8 mouse cellular contexts compared by ENCODE assay signal in the genomic region with DNA sequence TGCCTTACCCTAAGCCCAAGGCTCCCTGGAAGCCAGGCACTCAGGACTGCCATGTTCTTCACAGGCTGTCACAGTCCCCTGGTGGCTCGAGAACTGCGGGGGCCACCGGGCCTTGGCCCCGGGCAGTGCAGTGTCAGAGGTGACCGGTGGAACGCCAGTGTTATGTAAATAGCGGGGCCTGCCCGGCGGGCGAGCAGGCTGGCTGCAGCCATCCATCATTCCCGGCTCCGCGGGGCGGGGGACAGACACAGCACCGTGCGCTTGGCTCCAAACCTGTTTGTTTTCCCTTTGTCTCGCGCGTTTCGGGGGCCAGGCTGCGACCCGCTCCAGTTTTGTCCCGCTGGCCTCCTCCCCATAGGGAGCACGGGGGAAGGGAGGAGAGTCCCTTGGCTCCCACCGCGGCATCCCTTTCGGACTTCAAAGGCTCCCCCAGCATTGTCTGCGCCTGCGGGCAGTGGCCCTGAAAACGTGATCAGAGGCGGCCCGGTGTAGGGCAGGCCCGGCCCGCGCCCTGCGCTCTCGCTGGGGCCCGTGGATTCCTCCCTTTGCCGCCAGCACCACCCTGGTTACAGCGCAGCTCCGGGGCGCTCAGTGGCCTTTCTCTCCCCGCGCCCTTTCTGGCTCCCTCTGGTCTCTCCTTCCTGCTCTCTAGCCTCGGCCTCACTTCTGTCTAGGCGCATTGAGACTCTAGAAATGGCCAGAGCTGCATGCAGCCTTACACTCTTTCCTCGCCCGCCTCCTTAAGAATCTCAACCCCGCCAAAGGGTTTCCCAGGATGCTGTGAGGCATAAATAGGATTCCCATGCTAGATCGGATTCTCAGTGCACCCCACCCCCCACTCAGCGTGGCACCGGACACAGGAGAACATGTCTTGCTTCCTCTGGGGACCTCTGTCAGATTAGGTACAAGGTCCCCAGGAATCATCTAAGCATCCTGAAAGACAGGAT.
DNase-seq lines count a peak whose midpoint lies in the region; ATAC-seq lines count a peak whose summit lies in the region.

No protein-coding gene starts in this region.

- DNase-seq in cerebellum, postnatal 25 days = peak; percentile 43 to 50
- DNase-seq in cerebellum, postnatal 4 days (ENCODE audit: low spot score in 2 of 2) = no peak
- peak; percentile 64 to 65 for DNase-seq in adrenal gland, postnatal 36 days
- peak; percentile 81 for DNase-seq in retina, postnatal 1 day
- no peak for DNase-seq in cerebellum, adult 9-11 months
- no peak for DNase-seq in right cerebral cortex, postnatal 25 days

- H3K9me3 ChIP-seq in hindbrain, embryonic 12.5 days (replicated peaks) = no peaks in the 10 kb centered on the region
- no peaks in the 10 kb centered on the region for H3K9me3 ChIP-seq in liver, embryonic 12.5 days (replicated peaks)

- H3K4me3 ChIP-seq in hindbrain, embryonic 12.5 days = peak overlapping the region; percentile 28
- H3K4me3 ChIP-seq in liver, embryonic 12.5 days = peak overlapping the region; percentile 21

- H3K9ac ChIP-seq in hindbrain, embryonic 12.5 days = peak overlapping the region; percentile 53
- H3K9ac ChIP-seq in liver, embryonic 12.5 days = no peak overlapping the region

- no peaks in the 10 kb centered on the region for H3K36me3 ChIP-seq in hindbrain, embryonic 12.5 days
- no peaks in the 10 kb centered on the region for H3K36me3 ChIP-seq in liver, embryonic 12.5 days

- ATAC-seq in hindbrain, embryonic 12.5 days (ENCODE audit: low FRiP score) = peak; percentile 65
- ATAC-seq in liver, embryonic 12.5 days = peak; percentile 40; the same call in 1 of the 2 replicates

- peaks cover 85% of the 10 kb centered on the region for H3K4me1 ChIP-seq in hindbrain, embryonic 12.5 days
- 0 out of 2 replicates have a peak, but pooled peaks cover 6% of the 10 kb centered on the region for H3K4me1 ChIP-seq in liver, embryonic 12.5 days

- peak overlapping the region; percentile 79 for H3K27ac ChIP-seq in hindbrain, embryonic 12.5 days
- H3K27ac ChIP-seq in liver, embryonic 12.5 days = no peak overlapping the region

- 1% methylated on average over 52 of the region's 52 CpGs for WGBS in hindbrain, embryonic 12.5 days
- WGBS in liver, embryonic 12.5 days (ENCODE audit: insufficient replicate concordance) = 7% methylated on average over 52 of the region's 52 CpGs

- H3K27me3 ChIP-seq in hindbrain, embryonic 12.5 days = peaks cover 85% of the 10 kb centered on the region
- H3K27me3 ChIP-seq in liver, embryonic 12.5 days (replicated peaks) = peaks cover 98% of the 10 kb centered on the region

- H3K4me2 ChIP-seq in hindbrain, embryonic 12.5 days (replicated peaks) = peak overlapping the region; percentile 60
- H3K4me2 ChIP-seq in liver, embryonic 12.5 days = peak overlapping the region; percentile 57

Comparison
In these comparisons a context has a peak if more than half of its experiments do, and no peak if none do; other contexts are left out.
1. DNase-seq: peak in cerebellum, postnatal 25 days (2 of 2), adrenal gland, postnatal 36 days (2 of 2) and retina, postnatal 1 day (single experiment); none in cerebellum, postnatal 4 days (0 of 2), cerebellum, adult 9-11 months (single experiment) and right cerebral cortex, postnatal 25 days (single experiment).